Mouse (Mus musculus) adrenal gland, adult (tissue): ENCODE measurements at regions not wholly inside any gene's neighbourhood (a gene's known extent, or its start where the extent isn't known, plus 50 kb on each side); places are given as distances from the start of the nearest gene placed in this dataset.

ENCODE experiments used
- DNase-seq, 2 experiments: peaks; one replicate each; pipeline ENCODE4 v3.0.0; 2022 to 2023; ENCODE audit warnings: low spot score in 1 of 2; ENCODE audit not compliant: inconsistent age in 2 of 2

- no peak for DNase-seq
Observed at GRCm38 (mm10) chr10:37617708-37618300, 479.1 kb upstream of the Marcks start.

GRCm38 (mm10) chr10:37615926-37616691 is 477.4 kb upstream of the Marcks start:
- DNase-seq: peak in 1 of 2 experiments; percentile 28

DNA sequence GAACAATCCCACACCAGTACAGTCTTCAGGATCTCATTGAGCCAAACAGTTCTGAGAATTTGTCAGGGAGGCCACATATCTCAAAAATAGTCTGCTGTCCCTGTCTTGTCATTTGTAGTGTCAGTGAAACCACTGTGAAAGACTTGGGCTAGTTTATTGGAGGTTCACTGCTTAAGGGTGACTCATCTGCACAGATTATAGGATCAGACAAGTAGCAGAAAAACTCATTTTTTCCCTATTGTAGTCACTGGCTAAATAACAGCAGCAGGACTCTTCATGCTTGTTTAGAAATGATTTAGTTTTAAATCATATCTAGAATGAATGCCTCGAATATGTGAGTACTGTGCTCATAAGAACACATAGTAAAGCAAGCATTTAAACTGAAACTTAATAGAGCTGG is 475.2 kb upstream of the Marcks start:
- peak in 1 of 2 experiments; percentile 34 for DNase-seq

- DNase-seq: no peak
Observed at GRCm38 (mm10) chr10:37603529-37603928, 464.8 kb upstream of the Marcks start.

DNA sequence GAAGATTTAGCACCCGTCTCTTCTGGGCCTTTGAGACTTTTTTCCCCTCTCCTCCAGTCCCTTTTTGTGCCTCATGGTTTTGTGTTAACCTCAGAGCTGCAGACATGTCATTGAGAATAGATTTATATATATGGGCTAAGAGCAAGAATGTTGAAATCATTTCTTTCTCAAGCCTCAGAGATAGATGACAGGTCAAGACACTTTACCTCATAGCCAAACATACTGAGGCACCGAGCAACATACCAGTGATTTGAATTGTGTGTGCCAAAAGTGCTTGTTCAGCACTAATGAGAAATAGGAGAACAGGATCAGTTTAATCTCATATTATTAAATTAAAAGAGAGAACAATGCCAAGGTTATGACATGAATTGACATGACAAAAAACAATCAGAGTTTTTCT is 464.2 kb upstream of the Marcks start:
- peak in 1 of 2 experiments; percentile 63 for DNase-seq

GRCm38 (mm10) chr10:37589889-37590288 is 451.2 kb upstream of the Marcks start:
- DNase-seq: no peak

GRCm38 (mm10) chr10:37589009-37589408 is 450.3 kb upstream of the Marcks start:
- DNase-seq: no peak

GRCm38 (mm10) chr10:37571171-37571570 is 432.5 kb upstream of the Marcks start:
- DNase-seq: no peak

DNA sequence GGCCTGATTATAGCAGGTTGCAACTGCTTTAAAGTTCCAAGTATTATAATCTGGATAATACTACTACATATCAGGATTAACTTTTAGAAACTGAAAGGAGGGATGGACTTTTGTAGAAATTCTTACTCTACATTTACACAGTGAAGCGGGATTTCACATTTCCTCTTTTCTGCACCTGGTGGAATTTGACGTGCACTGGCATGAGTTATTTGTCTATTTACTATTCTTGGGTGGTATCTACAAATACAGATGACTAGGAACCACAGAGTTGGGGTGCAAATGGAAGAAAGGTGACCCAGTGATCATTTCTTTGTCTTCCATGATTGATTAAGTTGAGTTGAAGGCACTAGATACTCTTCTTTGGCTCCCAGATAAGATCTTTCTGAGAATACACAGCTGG is 423.0 kb upstream of the Marcks start:
- no peak for DNase-seq

DNA sequence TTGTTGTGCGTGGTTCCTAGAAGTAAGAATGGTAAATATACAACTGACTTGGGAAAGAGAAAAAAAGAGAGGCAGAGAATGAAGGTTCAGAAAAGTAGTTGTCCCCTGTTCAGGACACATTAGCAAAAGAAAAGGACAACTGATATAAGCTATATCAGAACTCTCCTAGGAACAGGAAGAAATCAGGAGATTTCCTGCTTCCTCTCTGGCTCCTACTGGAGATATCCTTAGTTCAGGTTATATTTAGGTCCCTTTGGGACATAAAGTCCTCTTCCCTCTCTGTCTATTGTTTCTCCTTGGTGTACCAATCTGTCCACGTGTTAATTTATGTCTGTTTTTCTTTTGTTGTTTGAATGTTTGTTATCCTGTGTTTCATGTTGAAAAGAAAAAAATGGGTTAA is 410.7 kb upstream of the Marcks start:
- no peak for DNase-seq

- DNase-seq: no peak
Observed at GRCm38 (mm10) chr10:37540703-37541102, 402.0 kb upstream of the Marcks start.

- DNase-seq: no peak
Observed at GRCm38 (mm10) chr10:37505966-37506615, 367.4 kb upstream of the Marcks start.

- peak in 1 of 2 experiments; percentile 62 for DNase-seq
Observed at GRCm38 (mm10) chr10:37504468-37504867, 365.7 kb upstream of the Marcks start.

DNA sequence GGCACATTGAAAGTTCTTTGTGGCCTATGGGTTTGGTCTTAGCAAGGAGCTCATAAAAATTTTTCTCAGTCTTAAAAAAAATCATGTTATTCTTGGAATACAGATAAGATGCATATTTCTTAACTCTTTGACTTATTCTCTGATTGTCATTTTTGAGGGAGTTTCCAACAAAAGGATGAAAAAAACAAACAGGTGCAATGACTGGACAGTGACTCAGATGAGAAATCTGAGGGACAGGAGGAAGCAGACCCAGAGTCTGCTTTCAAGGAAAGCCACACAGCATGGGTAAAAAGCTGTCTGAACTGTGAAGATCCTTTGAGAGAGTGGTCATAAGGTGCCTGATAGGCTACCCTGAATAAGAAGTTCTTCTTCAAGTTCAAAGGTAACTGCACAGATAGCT is 363.8 kb upstream of the Marcks start:
- no peak for DNase-seq

DNA sequence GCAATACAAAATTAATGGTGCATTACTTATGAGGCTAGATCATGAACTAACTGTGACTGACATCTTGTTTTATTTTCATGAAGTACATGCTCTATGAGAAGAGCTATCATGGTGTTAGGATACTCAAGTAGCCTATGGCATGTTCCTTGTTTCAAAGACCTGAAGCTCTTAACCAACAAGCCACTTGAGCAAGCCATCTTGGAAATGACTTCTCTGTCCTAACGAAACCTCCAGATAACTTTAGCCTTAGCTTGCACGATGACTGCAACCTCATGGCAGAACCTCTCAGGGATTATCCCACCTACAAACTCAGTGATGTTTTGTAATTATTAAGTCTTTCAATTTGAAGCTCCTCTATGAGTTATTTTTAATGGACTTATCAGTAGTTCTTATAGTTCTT is 362.3 kb upstream of the Marcks start:
- no peak for DNase-seq

DNA sequence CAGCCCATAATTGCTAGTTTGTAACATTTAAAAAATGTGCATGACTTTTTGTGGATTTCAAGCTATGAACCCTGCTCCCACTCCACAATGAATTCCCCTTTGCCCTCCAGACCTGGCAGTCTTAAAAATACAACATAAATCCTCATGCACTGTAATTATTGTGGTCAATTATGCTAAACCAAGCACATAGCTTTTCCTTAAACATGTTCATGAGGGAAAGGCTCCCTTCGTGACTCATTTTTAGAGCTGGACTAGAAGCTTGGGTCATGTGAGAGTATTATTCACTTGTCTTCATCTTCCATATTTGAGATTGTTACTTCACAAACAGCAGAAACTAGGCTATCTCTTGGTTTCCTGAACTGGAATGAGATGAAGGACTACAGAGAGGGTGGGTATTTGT is 356.7 kb upstream of the Marcks start:
- no peak for DNase-seq

DNA sequence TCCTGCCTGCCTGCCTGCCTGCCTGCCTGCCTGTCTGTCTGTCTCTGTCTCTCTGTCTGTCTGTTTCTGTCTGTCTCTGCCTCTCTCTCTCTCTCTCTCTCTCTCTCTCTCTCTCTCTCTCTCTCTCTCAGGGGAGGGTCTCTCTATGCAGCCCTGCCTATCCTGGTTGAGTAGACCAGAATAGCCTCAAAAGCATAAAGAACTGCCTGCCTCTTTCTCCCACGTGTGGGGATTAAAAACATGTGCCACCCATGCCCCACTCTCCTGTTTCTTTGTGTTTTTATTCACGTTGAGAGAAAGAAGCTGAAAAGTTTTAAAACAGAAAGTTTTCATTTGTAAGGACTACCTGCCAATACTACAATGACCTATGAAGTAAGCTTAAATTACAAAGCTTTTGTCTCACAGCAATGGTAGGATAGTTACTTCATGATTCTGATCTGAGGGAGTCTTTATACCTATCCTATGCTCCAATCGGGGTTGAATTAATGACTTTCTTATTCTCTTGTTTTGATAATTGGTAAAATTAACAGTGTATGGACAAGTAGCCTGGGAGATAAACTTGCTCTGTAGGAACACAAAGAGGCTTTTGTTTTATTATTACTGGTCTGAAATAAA is 355.9 kb upstream of the Marcks start:
- DNase-seq: no peak

DNA sequence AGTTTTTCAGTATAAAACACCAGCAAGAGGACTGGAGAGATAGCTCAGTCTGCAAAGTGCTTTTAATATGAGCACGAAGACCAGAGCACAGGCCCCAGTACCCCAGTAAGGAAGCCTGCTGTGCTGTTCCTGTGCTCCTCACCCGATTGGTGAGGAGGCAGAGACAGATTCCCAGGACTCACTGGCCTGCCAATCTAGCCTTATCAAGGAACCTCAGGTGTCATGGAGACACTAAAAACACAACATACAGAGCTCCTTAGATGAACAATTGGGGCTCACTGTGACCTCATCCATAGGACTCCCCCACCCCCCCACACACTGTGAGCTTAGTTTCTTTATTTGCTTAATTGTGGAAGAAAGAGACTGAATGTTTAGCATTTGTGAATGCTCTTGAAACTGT is 355.4 kb upstream of the Marcks start:
- DNase-seq: no peak

GRCm38 (mm10) chr10:37484311-37485023 is 345.7 kb upstream of the Marcks start:
- no peak for DNase-seq

- DNase-seq: peak; percentile 17 to 56
Observed at GRCm38 (mm10) chr10:37483521-37483920, 344.8 kb upstream of the Marcks start.

DNA sequence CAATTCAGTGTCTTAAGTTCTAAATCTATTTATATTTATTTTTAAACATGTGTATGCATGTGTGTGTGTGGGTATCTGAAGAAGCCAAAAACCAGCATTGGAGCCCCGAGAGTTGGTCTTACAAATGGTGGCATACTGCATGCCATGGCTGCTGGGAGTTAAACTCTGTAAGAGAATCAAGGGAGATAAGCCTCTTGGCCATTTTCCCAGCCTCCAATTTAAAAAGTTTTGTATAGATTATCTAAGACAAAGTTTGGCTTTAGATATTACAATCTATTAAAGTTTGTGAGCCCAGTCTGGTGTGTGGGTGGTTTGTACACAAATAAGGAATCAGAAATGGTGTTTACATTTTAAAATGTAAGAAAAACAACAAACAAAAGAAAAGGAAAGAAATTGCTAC is 343.2 kb upstream of the Marcks start:
- no peak for DNase-seq
